Mouse (Mus musculus): Measurements from ENCODE around the gene Uqcr10. TPM values are rescaled to one million over a fixed set of nuclear protein-coding genes. Genes with fewer than 3 reads are reported as not detected.
"Not testable (repeated sequence)": the region's sequence is repeated elsewhere in the genome, so short reads cannot be mapped to it uniquely, and the experiment has no call there.

The Uqcr10 gene
- polyA plus RNA-seq, 1 experiment from 2014 or later: 842 TPM

- no peak for TF ChIP-seq CTCF (IDR thresholded peaks at IDR 0.05)
- DNase-seq (ENCODE audit: low read depth, low spot score): no peak
- no peaks in the 10 kb centered on the region for H3K27me3 ChIP-seq
- ATAC-seq: no peak
- ChIA-PET CTCF (no interaction called here), POLR2A (interaction anchor here (1.0 kb wide), 1 partner anchor 11 kb away, joined by 3 read pairs; the partner anchor contains the start of gene Zmat5)
- in situ Hi-C loops (cut with MboI; ENCODE audit: low pct_unique_long_range_greater_than_20kb): no loop called here
Observed at GRCm38 (mm10) chr11:4715596-4715995, 11.5 kb upstream of the Uqcr10 start.

- H3K27me3 ChIP-seq: no peaks in the 10 kb centered on the region
- in situ Hi-C loops (cut with MboI; ENCODE audit: low pct_unique_long_range_greater_than_20kb): no loop called here
- ChIA-PET POLR2A (interaction anchor here (1.0 kb wide), 1 partner anchor 10 kb away, joined by 3 read pairs; the partner anchor contains the start of gene Zmat5), CTCF (no interaction called here)
- ATAC-seq (no peak), DNase-seq (ENCODE audit: low read depth, low spot score) (no peak)
- no peak for TF ChIP-seq CTCF (IDR thresholded peaks at IDR 0.05)
Observed at GRCm38 (mm10) chr11:4714727-4715126, 10.6 kb upstream of the Uqcr10 start.

- in situ Hi-C loops (cut with MboI; ENCODE audit: low pct_unique_long_range_greater_than_20kb): no loop called here
- no peak for DNase-seq (ENCODE audit: low read depth, low spot score)
- POLR2A ChIA-PET: interaction anchor here (0.6 kb wide), 1 partner anchor 807 kb away, joined by 4 read pairs; no protein-coding TSS in a partner anchor
- CTCF ChIA-PET: no interaction called here
- TF ChIP-seq CTCF (IDR thresholded peaks at IDR 0.05): no peak
- H3K27me3 ChIP-seq: no peaks in the 10 kb centered on the region
- ATAC-seq: no peak
Observed at GRCm38 (mm10) chr11:4712822-4713221, 8.7 kb upstream of the Uqcr10 start.

GRCm38 (mm10) chr11:4710188-4710587 lies 6.0 kb upstream of the Uqcr10 start:
- ATAC-seq; CTCF ChIA-PET; H3K27me3 ChIP-seq; in situ Hi-C loops (cut with MboI; ENCODE audit: low pct_unique_long_range_greater_than_20kb); DNase-seq (ENCODE audit: low read depth, low spot score): not testable (repeated sequence)
- POLR2A ChIA-PET: interaction anchor here (1.1 kb wide), 1 partner anchor 13 kb away, joined by 4 read pairs; no protein-coding TSS in a partner anchor

- POLR2A ChIA-PET: interaction anchor here (0.8 kb wide), 1 partner anchor 10 kb away, joined by 3 read pairs; no protein-coding TSS in a partner anchor
- H3K27me3 ChIP-seq: no peaks in the 10 kb centered on the region
- TF ChIP-seq CTCF (IDR thresholded peaks at IDR 0.05): no peak
- DNase-seq (ENCODE audit: low read depth, low spot score) (no peak), ATAC-seq (no peak)
- in situ Hi-C loops (cut with MboI; ENCODE audit: low pct_unique_long_range_greater_than_20kb): no loop called here
- CTCF ChIA-PET: no interaction called here
Observed at GRCm38 (mm10) chr11:4705178-4705577, 1.0 kb upstream of the Uqcr10 start.

GRCm38 (mm10) chr11:4703688-4704071 lies 462 bp downstream of the Uqcr10 start:
- ATAC-seq (no peak), DNase-seq (ENCODE audit: low read depth, low spot score) (no peak)
- no peak for TF ChIP-seq CTCF (IDR thresholded peaks at IDR 0.05)
- CTCF ChIA-PET: interaction anchor here (1.3 kb wide), 1 partner anchor 69 kb away, joined by 3 read pairs; no protein-coding TSS in a partner anchor
- POLR2A ChIA-PET: interaction anchor here (1.1 kb wide), 1 partner anchor 59 kb away, joined by 4 read pairs; no protein-coding TSS in a partner anchor
- in situ Hi-C loops (cut with MboI; ENCODE audit: low pct_unique_long_range_greater_than_20kb): loop anchor here (5.0 kb wide), 1 partner anchor 266 kb away; no protein-coding TSS in a partner anchor
- H3K27me3 ChIP-seq: no peaks in the 10 kb centered on the region

GRCm38 (mm10) chr11:4700726-4701125 lies 3.4 kb downstream of the Uqcr10 start:
- in situ Hi-C loops (cut with MboI; ENCODE audit: low pct_unique_long_range_greater_than_20kb): loop anchor here (5.0 kb wide), 1 partner anchor 263 kb away; no protein-coding TSS in a partner anchor
- peak; percentile 55 for ATAC-seq
- peak; percentile 80 for DNase-seq (ENCODE audit: low read depth, low spot score)
- no peaks in the 10 kb centered on the region for H3K27me3 ChIP-seq
- ChIA-PET POLR2A (no interaction called here), CTCF (no interaction called here)
- no peak for TF ChIP-seq CTCF (IDR thresholded peaks at IDR 0.05)

- peak; percentile 31 for ATAC-seq
- POLR2A ChIA-PET: interaction anchor here (0.6 to 1.0 kb wide), 3 partner anchors 13 to 278 kb away, joined by 3 to 4 read pairs (median 3); no protein-coding TSS in a partner anchor
- CTCF ChIA-PET: interaction anchor here (0.7 to 1.4 kb wide), 6 partner anchors 8 to 265 kb away, joined by 3 to 4 read pairs (median 3); no protein-coding TSS in a partner anchor
- TF ChIP-seq CTCF (IDR thresholded peaks at IDR 0.05): peak; percentile 83
- H3K27me3 ChIP-seq: no peaks in the 10 kb centered on the region
- DNase-seq (ENCODE audit: low read depth, low spot score): no peak
- in situ Hi-C loops (cut with MboI; ENCODE audit: low pct_unique_long_range_greater_than_20kb): no loop called here
Observed at GRCm38 (mm10) chr11:4697043-4697983, 6.8 kb downstream of the Uqcr10 start.

- no peaks in the 10 kb centered on the region for H3K27me3 ChIP-seq
- ChIA-PET CTCF (no interaction called here), POLR2A (no interaction called here)
- no peak for TF ChIP-seq CTCF (IDR thresholded peaks at IDR 0.05)
- no peak for ATAC-seq
- in situ Hi-C loops (cut with MboI; ENCODE audit: low pct_unique_long_range_greater_than_20kb): no loop called here
- no peak for DNase-seq (ENCODE audit: low read depth, low spot score)
Observed at GRCm38 (mm10) chr11:4692162-4692561, 12.0 kb downstream of the Uqcr10 start.

GRCm38 (mm10) chr11:4691213-4691612 lies 12.9 kb downstream of the Uqcr10 start:
- in situ Hi-C loops (cut with MboI; ENCODE audit: low pct_unique_long_range_greater_than_20kb): no loop called here
- no peaks in the 10 kb centered on the region for H3K27me3 ChIP-seq
- ATAC-seq (no peak), DNase-seq (ENCODE audit: low read depth, low spot score) (no peak)
- POLR2A ChIA-PET: no interaction called here
- CTCF ChIA-PET: no interaction called here
- TF ChIP-seq CTCF (IDR thresholded peaks at IDR 0.05): no peak

- DNase-seq (ENCODE audit: low read depth, low spot score) (no peak), ATAC-seq (no peak)
- TF ChIP-seq CTCF (IDR thresholded peaks at IDR 0.05): no peak
- POLR2A ChIA-PET: no interaction called here
- in situ Hi-C loops (cut with MboI; ENCODE audit: low pct_unique_long_range_greater_than_20kb): no loop called here
- CTCF ChIA-PET: no interaction called here
- no peaks in the 10 kb centered on the region for H3K27me3 ChIP-seq
Observed at GRCm38 (mm10) chr11:4690353-4690752, 13.8 kb downstream of the Uqcr10 start.

All from Patski (cell line).